Mouse (Mus musculus) limb, embryonic 12.5 days (tissue): ENCODE measurements around the gene Vmn1r58. TPM values are rescaled to one million over a fixed set of nuclear protein-coding genes. Genes with fewer than 3 reads are reported as not detected.
"Not testable (repeated sequence)": the region's sequence is repeated elsewhere in the genome, so short reads cannot be mapped to it uniquely, and the experiment has no call there.

Experiments
- ATAC-seq: fragments of 200-750 bp; cut with Nextera tagmentation; 2 replicates; pipeline ENCODE4 v1.8.0; 2017; ENCODE audit warnings: low read depth, moderate TSS enrichment; ENCODE audit not compliant: insufficient number of reproducible peaks, insufficient read depth, low FRiP score, low TSS enrichment
- H3K27ac ChIP-seq: fragments of 300-500 bp; sonication (generic); 2 replicates; pipeline ENCODE4 v1.5.1; 2016; ENCODE audit warnings: mild to moderate bottlenecking, moderate library complexity
- H3K27me3 ChIP-seq: fragments of 300-500 bp; sonication (generic); 2 replicates; pipeline ENCODE4 v1.6.1; 2016; ENCODE audit warnings: mild to moderate bottlenecking, moderate library complexity
- H3K36me3 ChIP-seq: fragments of 300-500 bp; sonication (generic); 2 replicates; pipeline ENCODE4 v1.6.1; 2016; ENCODE audit warnings: mild to moderate bottlenecking, moderate library complexity
- H3K4me1 ChIP-seq: fragments of 300-500 bp; sonication (generic); replicated peaks from 2 replicates; pipeline ENCODE4 v1.6.1; 2016
- H3K4me2 ChIP-seq: fragments of 300-500 bp; sonication (generic); 2 replicates; pipeline ENCODE4 v1.6.1; 2016; ENCODE audit warnings: mild to moderate bottlenecking, moderate library complexity
- H3K4me3 ChIP-seq: fragments of 300-500 bp; sonication (generic); replicated peaks from 2 replicates; pipeline ENCODE4 v1.5.1; 2016; ENCODE audit warnings: mild to moderate bottlenecking
- H3K9ac ChIP-seq: fragments of 300-500 bp; sonication (generic); replicated peaks from 2 replicates; pipeline ENCODE4 v1.6.1; 2016; ENCODE audit warnings: mild to moderate bottlenecking, moderate library complexity
- H3K9me3 ChIP-seq: fragments of 300-500 bp; sonication (generic); 2 replicates; pipeline ENCODE4 v1.6.1; 2016; ENCODE audit warnings: mild to moderate bottlenecking, moderate library complexity
- WGBS: fragments of 180-500 bp; shearing (Covaris S2); methylation state at CpG from one replicate; pipeline ENCODE4 v1.1.7; 2016; 5-methylcytosine and 5-hydroxymethylcytosine counted together
- polyA plus RNA-seq: library from polyadenylated mRNA; unstranded; fragments of >200 nt; fragmentation: Nextera tagmentation; extraction: Ambion mirVana; gene quantifications from 2 replicates; pipeline ENCODE4 v1.2.1, GENCODE M21; 2016

The Vmn1r58 gene
- polyA plus RNA-seq: not detected in 2 replicates

- H3K27me3 ChIP-seq: not testable (repeated sequence)
These were observed at the start of gene Vmn1r58 for GRCm38 (mm10) chr7:5413296-5413695. Gene Vmn1r58 (minus strand): TSS chr7:5413396.

DNA sequence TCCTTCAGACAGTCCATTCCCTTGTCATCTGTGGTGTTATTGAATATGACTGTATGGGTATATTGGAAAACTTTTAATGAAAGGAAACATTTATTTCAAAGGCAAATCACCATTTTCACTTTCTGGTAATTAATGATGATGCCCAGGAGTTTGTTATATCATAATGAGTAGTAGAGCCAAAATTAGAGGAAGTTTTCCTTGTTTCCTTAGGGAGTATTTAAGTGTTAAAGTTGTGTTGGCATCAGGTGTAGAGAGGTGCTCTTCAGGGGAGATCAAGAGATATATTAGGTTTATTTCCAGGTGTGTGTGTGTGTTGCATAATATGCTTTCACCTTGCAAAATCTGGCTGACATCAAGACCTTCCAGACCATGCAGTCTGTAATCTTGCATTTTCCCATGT, 43.5 kb upstream of the Vmn1r58 start, which contains the start of gene Vmn1r59:
Vmn1r59 (minus strand) TSS at position 101 of the 400 bp plus-strand sequence.
- Histone ChIP-seq H3K27me3 (no peaks in the 10 kb centered on the region), H3K27ac (no peak within 1 kb of the TSS), H3K4me1 (no peaks in the 10 kb centered on the region), H3K9me3 (peaks cover 40% of the 10 kb centered on the region), H3K36me3 (no peaks in the 10 kb centered on the region), H3K4me2 (no peak within 1 kb of the TSS), H3K9ac (no peak within 1 kb of the TSS), H3K4me3 (no peak within 1 kb of the TSS)
- no peak for ATAC-seq

More at GRCm38 (mm10) chr7:5413296-5413695, at the start of gene Vmn1r58:
- not testable (repeated sequence) for H3K27ac ChIP-seq, ATAC-seq, H3K36me3 ChIP-seq, H3K9ac ChIP-seq, H3K4me2 ChIP-seq, H3K4me3 ChIP-seq, H3K4me1 ChIP-seq
- H3K9me3 ChIP-seq: peaks cover 18% of the 10 kb centered on the region; the same call in 1 of the 2 replicates

GRCm38 (mm10) chr7:5454011-5454410, 40.8 kb upstream of the Vmn1r58 start:
- 71% methylated on average over 3 of the region's 3 CpGs for WGBS
- peaks cover 41% of the 10 kb centered on the region for H3K9me3 ChIP-seq
- H3K27ac ChIP-seq, H3K9ac ChIP-seq, H3K27me3 ChIP-seq, H3K4me1 ChIP-seq, H3K36me3 ChIP-seq, H3K4me2 ChIP-seq, ATAC-seq, H3K4me3 ChIP-seq: not testable (repeated sequence)

DNA sequence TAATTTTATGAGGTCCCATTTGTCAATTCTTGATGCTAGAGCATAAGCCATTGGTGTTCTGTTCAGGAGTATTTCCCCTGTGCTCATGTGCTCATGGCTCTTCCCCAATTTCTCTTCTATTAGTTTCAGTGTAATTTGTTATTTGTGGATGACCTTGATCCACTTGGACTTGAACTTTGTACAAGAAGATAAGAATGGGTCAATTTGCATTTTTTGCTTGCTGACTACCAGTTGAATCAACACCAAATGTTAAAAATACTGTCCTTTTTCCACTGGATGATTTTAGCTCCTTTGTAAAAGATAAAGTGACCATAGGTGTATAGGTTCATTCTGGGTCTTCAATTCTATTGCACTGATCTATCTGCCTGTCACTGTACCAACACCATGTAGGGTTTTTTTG, 35.4 kb upstream of the Vmn1r58 start:
- H3K27me3 ChIP-seq: no peaks in the 10 kb centered on the region
- H3K27ac ChIP-seq: no peak overlapping the region
- no peak overlapping the region for H3K4me3 ChIP-seq
- H3K4me1 ChIP-seq: no peaks in the 10 kb centered on the region
- H3K4me2 ChIP-seq: no peak overlapping the region
- ATAC-seq: no peak
- peaks cover 22% of the 10 kb centered on the region for H3K9me3 ChIP-seq
- no peak overlapping the region for H3K9ac ChIP-seq
- no peaks in the 10 kb centered on the region for H3K36me3 ChIP-seq

GRCm38 (mm10) chr7:5406201-5406600, 7.0 kb downstream of the Vmn1r58 start:
- H3K4me2 ChIP-seq: no peak overlapping the region
- H3K9me3 ChIP-seq: peaks cover 34% of the 10 kb centered on the region
- H3K27ac ChIP-seq: no peak overlapping the region
- WGBS: 46% methylated on average over 2 of the region's 2 CpGs
- no peak overlapping the region for H3K4me3 ChIP-seq
- no peak overlapping the region for H3K9ac ChIP-seq
- no peaks in the 10 kb centered on the region for H3K27me3 ChIP-seq
- no peak for ATAC-seq
- H3K36me3 ChIP-seq: no peaks in the 10 kb centered on the region
- no peaks in the 10 kb centered on the region for H3K4me1 ChIP-seq

GRCm38 (mm10) chr7:5366724-5367123, 46.5 kb downstream of the Vmn1r58 start:
- H3K36me3 ChIP-seq: no peaks in the 10 kb centered on the region
- ATAC-seq: no peak
- H3K27me3 ChIP-seq: no peaks in the 10 kb centered on the region
- 74% methylated on average over 2 of the region's 2 CpGs for whole genome bisulfite sequencing
- no peak overlapping the region for H3K9ac ChIP-seq
- no peak overlapping the region for H3K4me3 ChIP-seq
- no peaks in the 10 kb centered on the region for H3K4me1 ChIP-seq
- H3K9me3 ChIP-seq: peaks cover 46% of the 10 kb centered on the region
- H3K27ac ChIP-seq: no peak overlapping the region
- no peak overlapping the region for H3K4me2 ChIP-seq

GRCm38 (mm10) chr7:5363599-5363998, 49.6 kb downstream of the Vmn1r58 start:
- Histone ChIP-seq H3K4me2 (no peak overlapping the region), H3K36me3 (no peaks in the 10 kb centered on the region), H3K9me3 (peaks cover 64% of the 10 kb centered on the region), H3K9ac (no peak overlapping the region), H3K27me3 (no peaks in the 10 kb centered on the region), H3K4me3 (no peak overlapping the region), H3K27ac (no peak overlapping the region), H3K4me1 (no peaks in the 10 kb centered on the region)
- ATAC-seq: no peak
- 98% methylated on average over 5 of the region's 5 CpGs for WGBS

Other genes starting within 250 kb of the Vmn1r58 start
- not detected in 2 replicates for gene Vmn1r56, start 216.6 kb downstream of the Vmn1r58 start, polyA plus RNA-seq
- gene Vmn1r57, start 194.9 kb downstream of the Vmn1r58 start, polyA plus RNA-seq: not detected in 2 replicates
- not detected in 2 replicates for gene Gm5065, start 62.9 kb downstream of the Vmn1r58 start, polyA plus RNA-seq
- not detected in 2 replicates for gene Nlrp2, start 62.4 kb downstream of the Vmn1r58 start, polyA plus RNA-seq
- gene Vmn1r59, start 43.4 kb upstream of the Vmn1r58 start, polyA plus RNA-seq: not detected in 2 replicates
- gene Vmn2r28, start 80.6 kb upstream of the Vmn1r58 start, polyA plus RNA-seq: not detected in 2 replicates
- gene Vmn1r60, start 133.9 kb upstream of the Vmn1r58 start, polyA plus RNA-seq: not detected in 2 replicates
- not detected in 2 replicates for gene Vmn1r61, start 199.9 kb upstream of the Vmn1r58 start, polyA plus RNA-seq